Mouse (Mus musculus) limb, embryonic 14.5 days (tissue): ENCODE data around the gene Man1a2. TPM values are rescaled to one million over a fixed set of nuclear protein-coding genes. Genes with fewer than 3 reads are reported as not detected.

Experiments used
- ATAC-seq: fragments of 200-750 bp; cut with Nextera tagmentation; 2 replicates; pipeline ENCODE4 v1.8.0; 2017; ENCODE audit warnings: low read depth, moderate number of reproducible peaks, moderate TSS enrichment; ENCODE audit not compliant: low FRiP score
- DNase-seq: peaks from one replicate; pipeline ENCODE4 v3.0.0-alpha.2; 2015; ENCODE audit warnings: low spot score
- H3K27ac ChIP-seq: fragments of 300-500 bp; sonication (generic); replicated peaks from 2 replicates; pipeline ENCODE4 v1.5.1; 2014; ENCODE audit warnings: low read depth, mild to moderate bottlenecking, low read length, moderate library complexity, mixed read lengths
- H3K27me3 ChIP-seq: fragments of 300-500 bp; sonication (generic); 2 replicates; pipeline ENCODE4 v1.6.1; 2014; ENCODE audit warnings: low read length, mixed read lengths; ENCODE audit not compliant: control insufficient read depth, insufficient read depth
- H3K36me3 ChIP-seq: fragments of 300-500 bp; sonication (generic); 2 replicates; pipeline ENCODE4 v1.6.1; 2014; ENCODE audit warnings: mild to moderate bottlenecking, low read length, moderate library complexity, mixed read lengths; ENCODE audit not compliant: control insufficient read depth, insufficient read depth
- H3K4me1 ChIP-seq: fragments of 300-500 bp; sonication (generic); 2 replicates; pipeline ENCODE4 v1.6.1; 2014; ENCODE audit warnings: antibody characterized with exemption, low read length, mixed read lengths; ENCODE audit not compliant: control insufficient read depth, insufficient read depth
- H3K4me2 ChIP-seq: fragments of 300-500 bp; sonication (generic); replicated peaks from 2 replicates; pipeline ENCODE4 v1.6.1; 2014; ENCODE audit warnings: low read depth, mild to moderate bottlenecking, low read length, moderate library complexity; ENCODE audit not compliant: severe bottlenecking
- H3K4me3 ChIP-seq: fragments of 300-500 bp; sonication (generic); replicated peaks from 2 replicates; pipeline ENCODE4 v1.5.1; 2014; ENCODE audit warnings: low read length
- H3K9ac ChIP-seq: fragments of 300-500 bp; sonication (generic); 2 replicates; pipeline ENCODE4 v1.6.1; 2014; ENCODE audit warnings: mild to moderate bottlenecking, low read depth, low read length, moderate library complexity; ENCODE audit not compliant: severe bottlenecking
- H3K9me3 ChIP-seq: fragments of 300-500 bp; sonication (generic); 2 replicates; pipeline ENCODE4 v1.6.1; 2016; ENCODE audit warnings: low read length; ENCODE audit not compliant: control insufficient read depth
- POLR2A ChIP-seq: fragments of 200-500 bp; IDR thresholded peaks from 2 replicates; pipeline ENCODE4 v1.8.0; 2012; ENCODE audit warnings: inconsistent platforms, mild to moderate bottlenecking, moderate library complexity, borderline replicate concordance; ENCODE audit not compliant: insufficient read depth, insufficient read length; ENCODE audit errors: extremely low read depth
- WGBS: fragments of 180-500 bp; shearing (Covaris S2); extraction: QIAGEN DNeasy Blood & Tissue Kit; methylation state at CpG from one replicate; pipeline ENCODE4 v1.1.7; 2014; 5-methylcytosine and 5-hydroxymethylcytosine counted together
- polyA plus RNA-seq, 2 experiments: library from polyadenylated mRNA; depleted of rRNA in 1 of 2; stranded (reverse) in 1 of 2; unstranded in 1 of 2; fragments of >200 nt; fragmentation: Nextera tagmentation in 1 of 2; extraction: Ambion mirVana in 1 of 2; gene quantifications; 2 replicates each; pipeline versions ENCODE4 v1.2.1 to v1.2.3; 2012 to 2014

The Man1a2 gene
- polyA plus RNA-seq, 2 experiments = 16.8 to 87.1 TPM

- Histone ChIP-seq H3K27ac (no peak overlapping the region), H3K4me3 (no peak overlapping the region), H3K9ac (no peak overlapping the region), H3K27me3 (no peaks in the 10 kb centered on the region), H3K4me2 (no peak overlapping the region), H3K4me1 (no peaks in the 10 kb centered on the region), H3K9me3 (no peaks in the 10 kb centered on the region), H3K36me3 (no peaks in the 10 kb centered on the region)
- ATAC-seq (no peak), DNase-seq (no peak)
- 72% methylated on average over 1 of the region's 1 CpGs for WGBS
- no peak for TF ChIP-seq POLR2A
These were observed 74.4 kb downstream of the Man1a2 start for GRCm38 (mm10) chr3:100610916-100611315.

GRCm38 (mm10) chr3:100604539-100604938, 80.8 kb downstream of the Man1a2 start:
- Histone ChIP-seq H3K9me3 (no peaks in the 10 kb centered on the region), H3K4me2 (no peak overlapping the region), H3K4me1 (no peaks in the 10 kb centered on the region), H3K4me3 (no peak overlapping the region), H3K36me3 (peaks cover 7% of the 10 kb centered on the region; the same call in 1 of the 2 replicates), H3K27ac (no peak overlapping the region), H3K27me3 (no peaks in the 10 kb centered on the region), H3K9ac (no peak overlapping the region)
- DNase-seq (no peak), ATAC-seq (no peak)
- 88% methylated on average over 2 of the region's 2 CpGs for WGBS
- TF ChIP-seq POLR2A = no peak

GRCm38 (mm10) chr3:100599265-100599820, 86.0 kb downstream of the Man1a2 start:
- DNase-seq (no peak), ATAC-seq (no peak)
- 80% methylated on average over 2 of the region's 2 CpGs for WGBS
- Histone ChIP-seq H3K4me1 (no peaks in the 10 kb centered on the region), H3K9me3 (no peaks in the 10 kb centered on the region), H3K27ac (no peak overlapping the region), H3K36me3 (peaks cover 3% of the 10 kb centered on the region; the same call in 1 of the 2 replicates), H3K4me2 (no peak overlapping the region), H3K9ac (no peak overlapping the region), H3K27me3 (no peaks in the 10 kb centered on the region), H3K4me3 (no peak overlapping the region)
- TF ChIP-seq POLR2A = no peak

GRCm38 (mm10) chr3:100591053-100591452, 94.2 kb downstream of the Man1a2 start:
- no peak for TF ChIP-seq POLR2A
- Histone ChIP-seq H3K27me3 (no peaks in the 10 kb centered on the region), H3K4me3 (no peak overlapping the region), H3K27ac (no peak overlapping the region), H3K9ac (no peak overlapping the region), H3K4me2 (no peak overlapping the region), H3K4me1 (no peaks in the 10 kb centered on the region), H3K9me3 (no peaks in the 10 kb centered on the region), H3K36me3 (peaks cover 5% of the 10 kb centered on the region)
- WGBS = 95% methylated on average over 4 of the region's 4 CpGs
- ATAC-seq (no peak), DNase-seq (no peak)

- Histone ChIP-seq H3K9ac (no peak overlapping the region), H3K27ac (no peak overlapping the region), H3K36me3 (peaks cover 20% of the 10 kb centered on the region), H3K4me1 (no peaks in the 10 kb centered on the region), H3K9me3 (no peaks in the 10 kb centered on the region), H3K4me3 (no peak overlapping the region), H3K27me3 (no peaks in the 10 kb centered on the region), H3K4me2 (no peak overlapping the region)
- 97% methylated on average over 1 of the region's 1 CpGs for WGBS
- DNase-seq (no peak), ATAC-seq (no peak)
- TF ChIP-seq POLR2A = no peak
These were observed 102.5 kb downstream of the Man1a2 start for GRCm38 (mm10) chr3:100582721-100583355.
